In genomic region chr11:11461635-11462560, GRCm38 (mm10) we compare ENCODE assay signal across 9 mouse cellular contexts. TPM values are rescaled to one million over a fixed set of nuclear protein-coding genes. Genes with fewer than 3 reads are reported as not detected.
DNase-seq lines count a peak whose midpoint lies in the region; ATAC-seq and TF ChIP-seq lines count a peak whose summit lies in the region.
"Had no signal": no experiment of that assay in that cellular context is flagged by ENCODE, and none has a peak within 500 bp of the region (broad histone marks: within the 10 kb centered on the region; RNA-seq: fewer than 3 reads in every experiment).

Spata48 (plus strand) TSS chr11:11462094.
Zpbp (minus strand) TSS chr11:11462408.

- H3K79me2 ChIP-seq in CH12.LX (replicated peaks; ENCODE audit: control insufficient read depth, extremely low read depth, insufficient read depth, poor library complexity, severe bottlenecking) = no peaks in the 10 kb centered on the region

- TF ChIP-seq RAD21 in CH12.LX (IDR thresholded peaks at IDR 0.05; ENCODE audit: low read depth, low read length) = peak; percentile 95

- H3K27me3 ChIP-seq in CH12.LX (replicated peaks) = no peaks in the 10 kb centered on the region
- H3K27me3 ChIP-seq in forebrain, embryonic 13.5 days = no peaks in the 10 kb centered on the region; the same call in 1 of the 2 replicates
- H3K27me3 ChIP-seq in liver, postnatal 0 days (ENCODE audit: insufficient read depth, low read length) = no peaks in the 10 kb centered on the region
- no peaks in the 10 kb centered on the region for H3K27me3 ChIP-seq in neural tube, embryonic 15.5 days (replicated peaks)

- H3K9ac ChIP-seq in CH12.LX (ENCODE audit: insufficient read depth, low read depth) = peak within 1 kb of the TSS; percentile 88
- H3K9ac ChIP-seq in forebrain, embryonic 13.5 days = peak within 1 kb of the TSS; percentile 65
- peak within 1 kb of the TSS; percentile 65 for H3K9ac ChIP-seq in liver, postnatal 0 days (replicated peaks)
- peak within 1 kb of the TSS; percentile 59 for H3K9ac ChIP-seq in neural tube, embryonic 15.5 days (replicated peaks)

- peak; percentile 80 for TF ChIP-seq EP300 in CH12.LX (IDR thresholded peaks at IDR 0.05; ENCODE audit: low read length)
- no peak for TF ChIP-seq EP300 in liver, postnatal 0 days (IDR thresholded peaks at IDR 0.05; ENCODE audit: low read depth)

- peaks cover 0 to 2% of the 10 kb centered on the region in 2 experiments for H3K36me3 ChIP-seq in CH12.LX (replicated peaks in 1 of 2; ENCODE audit: control insufficient read depth in 1 of 2, insufficient read depth in 1 of 2, low read length in 1 of 2)
- no peaks in the 10 kb centered on the region for H3K36me3 ChIP-seq in forebrain, embryonic 13.5 days (ENCODE audit: poor library complexity, severe bottlenecking)
- H3K36me3 ChIP-seq in liver, postnatal 0 days (replicated peaks; ENCODE audit: insufficient read depth, low read length) = no peaks in the 10 kb centered on the region
- no peaks in the 10 kb centered on the region for H3K36me3 ChIP-seq in neural tube, embryonic 15.5 days

- 4% methylated on average over 59 of the region's 66 CpGs for WGBS in forebrain, embryonic 13.5 days
- WGBS in large intestine, adult 2 months = 6% methylated on average over 66 of the region's 66 CpGs
- WGBS in liver, postnatal 0 days (ENCODE audit: insufficient replicate concordance) = 2% methylated on average over 59 of the region's 66 CpGs
- 3% methylated on average over 66 of the region's 66 CpGs for WGBS in neural tube, embryonic 15.5 days

- ATAC-seq in forebrain, embryonic 13.5 days = peak; percentile 97
- peak; percentile 98 for ATAC-seq in liver, postnatal 0 days
- ATAC-seq in neural tube, embryonic 15.5 days (ENCODE audit: low FRiP score) = peak; percentile 97

- TF ChIP-seq POLR2A in CH12.LX (IDR thresholded peaks at IDR 0.05; ENCODE audit: low read depth, low read length) = peak; percentile 93

- dilution Hi-C loops in CH12.LX (cut with MboI; ENCODE audit: extremely low pct_ligation_motif_present, extremely low pct_unique_long_range_greater_than_20kb, low sequenced_read_pairs) = no loop called here

- H3K27ac ChIP-seq in CH12.LX (ENCODE audit: insufficient read depth, low read depth) = peak within 1 kb of the TSS; percentile 45
- peak within 1 kb of the TSS; percentile 48 for H3K27ac ChIP-seq in forebrain, embryonic 13.5 days
- H3K27ac ChIP-seq in liver, postnatal 0 days (ENCODE audit: low read depth) = peak within 1 kb of the TSS; percentile 52
- H3K27ac ChIP-seq in neural tube, embryonic 15.5 days (replicated peaks) = peak within 1 kb of the TSS; percentile 83

- in situ Hi-C loops in CH12.LX (cut with MboI; ENCODE audit: low pct_ligation_motif_present, low pct_unique_long_range_greater_than_20kb, low sequenced_read_pairs) = loop anchor here (10.0 kb wide), 1 partner anchor 513 kb away; no protein-coding TSS in a partner anchor

- H3K9me3 ChIP-seq in CH12.LX (replicated peaks; ENCODE audit: low read length) = no peaks in the 10 kb centered on the region
- no peaks in the 10 kb centered on the region for H3K9me3 ChIP-seq in forebrain, embryonic 13.5 days (replicated peaks)
- no peaks in the 10 kb centered on the region for H3K9me3 ChIP-seq in liver, postnatal 0 days (ENCODE audit: low read length)
- H3K9me3 ChIP-seq in neural tube, embryonic 15.5 days (replicated peaks) = no peaks in the 10 kb centered on the region

- H3K4me1 ChIP-seq in CH12.LX (ENCODE audit: control insufficient read depth in 1 of 2, insufficient read depth in 2 of 2) = peaks cover 3 to 20% of the 10 kb centered on the region in 2 experiments
- no peaks in the 10 kb centered on the region for H3K4me1 ChIP-seq in forebrain, embryonic 13.5 days
- peaks cover 7% of the 10 kb centered on the region; the same call in 1 of the 2 replicates for H3K4me1 ChIP-seq in liver, postnatal 0 days (ENCODE audit: insufficient read depth)
- peaks cover 7% of the 10 kb centered on the region for H3K4me1 ChIP-seq in neural tube, embryonic 15.5 days

- H3K4me3 ChIP-seq in CH12.LX (replicated peaks in 1 of 3; ENCODE audit: low read depth in 2 of 3, low read length in 2 of 3, poor library complexity in 1 of 3) = peak within 1 kb of the TSS; percentile 63 to 92 (median 73)
- peak within 1 kb of the TSS; percentile 63 for H3K4me3 ChIP-seq in forebrain, embryonic 13.5 days
- H3K4me3 ChIP-seq in liver, postnatal 0 days (ENCODE audit: low read depth, low read length) = peak within 1 kb of the TSS; percentile 71
- peak within 1 kb of the TSS; percentile 62 for H3K4me3 ChIP-seq in neural tube, embryonic 15.5 days (replicated peaks)
- H3K4me3 ChIP-seq: myocyte had no signal

- intact Hi-C loops in heart, postnatal 10 days (cut with DNase I) = loop anchor here (2.0 to 10.0 kb wide), 2 partner anchors 327 to 513 kb away; no protein-coding TSS in a partner anchor

- H3K4me2 ChIP-seq in CH12.LX (ENCODE audit: insufficient read depth, low read depth, poor library complexity, severe bottlenecking) = peak within 1 kb of the TSS; percentile 87
- H3K4me2 ChIP-seq in forebrain, embryonic 13.5 days = peak within 1 kb of the TSS; percentile 67
- H3K4me2 ChIP-seq in liver, postnatal 0 days (ENCODE audit: low read depth, low read length) = peak within 1 kb of the TSS; percentile 91
- peak within 1 kb of the TSS; percentile 84 for H3K4me2 ChIP-seq in neural tube, embryonic 15.5 days

- peak; percentile 99 for DNase-seq in CH12.LX (ENCODE audit: extremely low read depth)
- DNase-seq in c-Kit-positive CD71-positive TER-119-positive erythroid progenitor cells, embryonic 14.5 days (ENCODE audit: low spot score) = peak; percentile 93
- DNase-seq in heart, postnatal 10 days = peak; percentile 92 to 93
- peak; percentile 16 for DNase-seq in large intestine, adult 2 months (ENCODE audit: low read depth, low spot score)
- DNase-seq in liver, postnatal 0 days = peak; percentile 92
- DNase-seq in testis, postnatal 14 days (ENCODE audit: low spot score) = peak; percentile 90

- TF ChIP-seq CTCF in CH12.LX (conservative IDR thresholded peaks at IDR 0.05 in 1 of 2, IDR thresholded peaks at IDR 0.05 in 1 of 2; ENCODE audit: low read depth in 2 of 2, low read length in 2 of 2) = peak; percentile 91 to 96
- peak; percentile 74 for TF ChIP-seq CTCF in liver, postnatal 0 days (IDR thresholded peaks at IDR 0.05; ENCODE audit: low read depth)

TF ChIP-seq in CH12.LX, 34 proteins besides CTCF, POLR2A, EP300 and RAD21 (continues in another document):
- TF ChIP-seq ZNF384 (IDR thresholded peaks at IDR 0.05; ENCODE audit: low read depth, low read length) (no peak), MYC (IDR thresholded peaks at IDR 0.05; ENCODE audit: low read depth, low read length) (peak; percentile 96), GABPA (IDR thresholded peaks at IDR 0.05; ENCODE audit: insufficient replicate concordance, low read depth, low read length) (peak; percentile 53; the same call in 1 of the 2 replicates), POLR2AphosphoS2 (IDR thresholded peaks at IDR 0.05; ENCODE audit: low read depth, low read length) (peak; percentile 74; the same call in 1 of the 2 replicates), TBP (conservative IDR thresholded peaks at IDR 0.05; ENCODE audit: low read depth, low read length) (peak; percentile 81), RCOR1 (conservative IDR thresholded peaks at IDR 0.05; ENCODE audit: low read depth, low read length) (peak; percentile 85), NELFE (IDR thresholded peaks at IDR 0.05; ENCODE audit: low read depth, low read length) (peak; percentile 86), KAT2A (IDR thresholded peaks at IDR 0.05; ENCODE audit: insufficient replicate concordance, low read length) (peak; percentile 93; the same call in 1 of the 2 replicates), IRF4 (IDR thresholded peaks at IDR 0.05; ENCODE audit: low read depth, low read length) (peak; percentile 68), MAFK (IDR thresholded peaks at IDR 0.05; ENCODE audit: insufficient replicate concordance, low read length) (peak; percentile 23; the same call in 1 of the 2 replicates), USF2 (conservative IDR thresholded peaks at IDR 0.05; ENCODE audit: low read depth, low read length) (peak; percentile 97), NRF1 (IDR thresholded peaks at IDR 0.05; ENCODE audit: low read depth, low read length) (peak; percentile 51), UBTF (IDR thresholded peaks at IDR 0.05; ENCODE audit: low read depth, low read length) (peak; percentile 99), E2F4 (IDR thresholded peaks at IDR 0.05; ENCODE audit: insufficient replicate concordance, low read depth, low read length) (0 out of 2 replicates have a peak, but pooled peaks have one; percentile 57), PAX5 (IDR thresholded peaks at IDR 0.05; ENCODE audit: low read length) (no peak), CHD1 (IDR thresholded peaks at IDR 0.05; ENCODE audit: low read depth, low read length) (peak; percentile 17; the same call in 1 of the 2 replicates), ZKSCAN1 (IDR thresholded peaks at IDR 0.05; ENCODE audit: borderline replicate concordance, low read depth, low read length) (no peak), MAX (IDR thresholded peaks at IDR 0.05; ENCODE audit: low read length) (peak; percentile 96), ETS1 (conservative IDR thresholded peaks at IDR 0.05; ENCODE audit: low read depth, low read length) (peak; percentile 72), MEF2A (IDR thresholded peaks at IDR 0.05; ENCODE audit: borderline replicate concordance, low read depth, low read length) (peak; percentile 80)

RNA-seq across cellular contexts. Expression of gene Spata48, which starts in this region (rescaled TPM):
- total RNA-seq in CH12.LX (2012; rRNA removed) (0.42 and 1.5 TPM in 2 replicates), CH12.LX (2014; rRNA removed) (0.22 and 0.51 TPM in 2 replicates)
- 0.35 and 0.44 TPM in 2 replicates for polyA plus RNA-seq in CH12.LX (2012; ENCODE audit: insufficient read length, low read depth)
- polyA plus RNA-seq in forebrain, embryonic 13.5 days (2015; fragmentation: Nextera tagmentation; extraction: Ambion mirVana) = 1.2 and 1.4 TPM in 2 replicates
- 1 to 10 TPM; 1.6 to 1.8 TPM for total RNA-seq in heart, postnatal 10 days (2021)
- not detected in 2 replicates for polyA plus RNA-seq in large intestine, adult 2 months (2012; rRNA removed)
- polyA plus RNA-seq in liver, postnatal 0 days (2015; fragmentation: Nextera tagmentation; extraction: Ambion mirVana) = 0.89 and 1.3 TPM in 2 replicates
- 0.28 and 0.93 TPM in 2 replicates for polyA plus RNA-seq in neural tube, embryonic 15.5 days (2015; fragmentation: Nextera tagmentation; extraction: Ambion mirVana)
- polyA plus RNA-seq: myocyte had no signal

RNA-seq across cellular contexts. Expression of gene Zpbp, which starts in this region (rescaled TPM):
- total RNA-seq in CH12.LX (2012; rRNA removed) (0.34 TPM in 2 replicates), CH12.LX (2014; rRNA removed) (0.62 and 0.66 TPM in 2 replicates)
- 0.25 and 0.50 TPM in 2 replicates for polyA plus RNA-seq in CH12.LX (2012; ENCODE audit: insufficient read length, low read depth)
- polyA plus RNA-seq in forebrain, embryonic 13.5 days (2015; fragmentation: Nextera tagmentation; extraction: Ambion mirVana) = 0.35 and 0.57 TPM in 2 replicates
- total RNA-seq in heart, postnatal 10 days (2021) = under 1 TPM; 0.37 to 0.48 TPM
- polyA plus RNA-seq in large intestine, adult 2 months (2012; rRNA removed) = 0.04 TPM in 1 of 2 replicates, not detected in the other
- 0.13 and 0.15 TPM in 2 replicates for polyA plus RNA-seq in liver, postnatal 0 days (2015; fragmentation: Nextera tagmentation; extraction: Ambion mirVana)
- polyA plus RNA-seq in neural tube, embryonic 15.5 days (2015; fragmentation: Nextera tagmentation; extraction: Ambion mirVana) = 1.4 and 1.5 TPM in 2 replicates
- polyA plus RNA-seq: myocyte had no signal

Comparison
In these comparisons a context has a peak if more than half of its experiments do, and no peak if none do; other contexts are left out.
1. Peak in every context shown above with its lines: DNase-seq, ATAC-seq, H3K4me3 ChIP-seq and H3K27ac ChIP-seq.
2. Peak in DNase-seq in large intestine, adult 2 months; RNA of the genes that start here not detected or under 1 TPM.
3. DNase-seq: peak in every context shown above with its lines; median percentile 99 in CH12.LX; 93 in c-Kit-positive CD71-positive TER-119-positive erythroid progenitor cells, embryonic 14.5 days; 92 in heart, postnatal 10 days; 92 in liver, postnatal 0 days; 90 in testis, postnatal 14 days; 16 in large intestine, adult 2 months.